Mouse (Mus musculus) kidney, postnatal 14 days (tissue): ENCODE data around the gene H2-Q4.
A peak's percentile ranks its signal among the peaks of the same experiment; 100 is the strongest.
"Not testable (repeated sequence)": the region's sequence is repeated elsewhere in the genome, so short reads cannot be mapped to it uniquely, and the experiment has no call there.

Experiments used
- DNase-seq: peaks from one replicate; pipeline ENCODE4 v3.0.0; 2022; ENCODE audit warnings: mixed read lengths

Gene H2-Q4

DNA sequence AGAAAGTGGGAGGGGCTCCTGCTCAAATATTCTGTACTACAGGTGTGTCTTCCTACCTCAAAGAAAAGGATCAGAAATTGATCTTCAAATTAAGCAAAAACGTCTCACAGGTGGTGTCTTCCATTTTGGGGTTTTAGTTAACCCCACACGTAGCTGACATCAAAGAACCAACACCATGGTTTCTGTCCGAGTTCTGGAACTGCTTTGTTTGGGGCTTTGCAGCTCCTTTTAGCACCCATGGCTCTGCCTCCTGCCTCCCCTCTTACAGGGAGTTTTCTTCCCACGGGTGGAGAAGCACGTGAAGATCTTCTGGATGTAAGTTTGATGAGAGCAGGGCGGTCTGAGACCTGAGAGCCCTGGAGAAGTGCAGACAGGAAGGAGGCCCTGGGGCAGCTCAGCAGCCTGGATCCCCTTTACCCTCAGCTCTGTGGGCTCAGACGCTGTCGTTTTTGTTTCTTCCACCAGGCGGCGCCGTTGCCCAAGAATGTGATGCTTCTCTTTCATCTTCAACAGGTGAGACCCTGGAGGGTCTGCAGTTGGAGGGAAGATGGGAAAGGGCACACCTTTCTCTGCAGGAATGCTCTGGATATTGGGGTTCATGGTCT lies 40.9 kb downstream of the H2-Q4 start:
- DNase-seq: peak; percentile 33

DNA sequence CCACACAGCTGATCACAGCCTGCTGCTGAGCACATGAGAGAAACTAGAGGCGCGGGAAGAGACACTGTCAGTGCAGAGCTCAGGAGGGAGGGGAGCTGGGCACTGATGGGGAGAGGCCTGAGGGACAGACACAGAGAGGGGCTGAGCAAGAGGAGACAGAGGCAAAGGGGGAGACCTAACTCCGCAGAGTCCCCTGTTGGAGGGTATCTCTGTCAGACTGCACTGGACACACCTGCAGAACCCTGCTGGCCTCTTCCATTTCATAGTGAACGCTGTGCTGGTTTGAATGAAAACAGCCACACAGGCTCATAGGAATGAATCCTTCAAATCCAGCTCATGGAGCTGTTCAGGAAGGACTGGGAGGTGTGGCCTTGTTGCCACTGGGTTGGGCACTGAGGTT lies 41.9 kb downstream of the H2-Q4 start:
- DNase-seq: not testable (repeated sequence)

DNA sequence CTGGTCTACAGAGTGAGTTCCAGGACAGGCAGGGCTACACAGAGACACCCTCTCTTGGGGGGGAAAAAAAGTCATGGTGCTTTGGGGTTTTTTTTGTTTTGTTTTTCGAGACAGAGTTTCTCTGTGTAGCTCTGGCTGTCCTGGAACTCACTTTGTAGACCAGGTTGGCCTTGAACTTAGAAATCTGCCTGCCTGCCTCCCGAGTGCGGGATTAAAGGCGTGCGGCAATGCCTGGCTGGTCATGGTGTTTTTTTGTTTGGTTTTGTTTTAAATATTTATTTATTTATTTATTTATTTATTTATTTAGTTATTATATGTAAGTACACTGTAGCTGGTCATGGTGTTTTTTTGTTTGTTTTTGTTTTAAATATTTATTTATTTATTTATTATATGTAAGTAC lies 42.9 kb downstream of the H2-Q4 start:
- not testable (repeated sequence) for DNase-seq

DNA sequence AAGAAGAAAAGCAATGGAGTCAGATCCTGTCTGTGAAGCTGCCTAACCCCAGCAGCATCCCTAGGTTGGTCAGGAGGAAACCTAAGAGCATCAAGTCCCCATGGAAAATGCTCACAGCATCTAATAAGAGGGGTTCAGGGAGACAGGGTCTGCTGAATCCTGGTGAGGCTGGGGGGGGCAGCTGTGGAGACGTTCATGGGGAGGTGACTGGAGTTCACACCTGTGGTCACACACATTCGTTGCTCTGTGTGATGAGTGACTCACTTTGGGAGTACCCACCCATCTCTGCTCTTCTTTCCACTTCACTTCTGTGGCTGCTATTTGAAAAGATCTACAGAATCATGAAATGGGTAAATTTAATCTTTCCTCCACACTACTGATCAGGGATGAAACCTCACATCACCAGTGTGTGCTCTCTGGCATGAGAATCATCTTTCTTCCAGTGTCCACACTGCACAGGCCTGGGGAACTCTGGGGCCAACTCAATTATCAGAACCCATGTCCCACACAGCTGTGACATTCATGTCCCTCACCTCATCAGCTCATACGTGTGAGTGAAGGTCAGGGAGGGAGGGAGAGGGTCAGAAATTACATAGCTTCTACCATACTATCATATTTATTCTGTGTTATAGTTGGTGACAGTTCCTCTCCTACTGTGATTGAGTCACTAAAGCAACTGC lies 43.9 kb downstream of the H2-Q4 start:
- DNase-seq: not testable (repeated sequence)

DNA sequence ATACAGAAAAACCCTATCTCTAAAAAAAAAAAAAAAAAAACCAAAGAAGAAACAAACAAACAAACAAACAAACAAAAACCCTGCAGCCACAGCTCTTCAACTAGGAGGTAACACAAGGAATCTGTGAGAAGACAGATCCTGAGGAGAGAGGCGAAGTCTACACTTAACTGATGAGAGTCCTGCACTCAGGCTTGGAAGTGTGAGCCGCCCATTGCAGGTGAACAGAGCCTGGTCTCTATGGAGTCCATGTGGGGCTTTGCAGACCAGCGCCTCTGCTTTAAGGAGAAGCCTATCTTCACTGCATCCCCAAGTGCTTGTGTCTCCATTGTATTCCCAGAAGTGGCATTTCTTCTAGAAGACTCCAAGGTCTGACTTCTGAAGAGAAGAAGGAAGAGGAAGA lies 44.7 kb downstream of the H2-Q4 start:
- DNase-seq: not testable (repeated sequence)

DNA sequence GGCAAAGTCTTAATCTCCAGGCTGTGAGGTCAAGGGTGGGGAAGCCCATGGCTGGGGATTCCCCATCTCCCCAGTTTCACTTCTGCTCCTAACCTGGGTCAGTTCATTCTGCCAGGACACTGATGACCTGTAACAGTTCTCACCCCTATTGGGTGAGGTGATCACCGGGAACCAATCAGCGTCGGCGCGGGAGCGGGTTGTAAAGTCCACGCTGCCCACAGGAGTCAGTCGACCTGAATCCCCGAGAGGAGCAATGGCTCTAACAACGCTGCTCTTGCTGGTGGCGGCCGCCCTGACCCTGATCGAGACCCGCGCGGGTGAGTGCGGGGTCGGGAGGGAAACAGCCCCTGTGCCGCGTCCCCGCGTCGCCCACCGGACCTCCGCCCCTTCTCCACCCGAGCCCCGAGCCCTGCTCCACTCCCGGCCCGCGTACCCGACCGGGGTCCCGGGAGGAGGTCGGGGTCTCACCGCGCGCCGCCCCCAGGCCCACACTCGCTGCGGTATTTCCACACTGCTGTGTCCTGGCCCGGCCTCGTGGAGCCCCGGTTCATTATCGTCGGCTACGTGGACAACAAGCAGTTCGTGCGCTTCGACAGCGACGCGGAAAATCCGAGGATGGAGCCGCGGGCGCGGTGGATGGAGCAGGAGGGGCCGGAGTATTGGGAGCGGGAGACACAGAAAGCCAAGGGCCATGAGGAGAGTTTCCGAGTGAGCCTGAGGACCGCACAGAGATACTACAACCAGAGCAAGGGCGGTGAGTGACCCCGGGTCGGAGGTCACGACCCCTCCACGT lies 45.4 kb downstream of the H2-Q4 start, which contains the start of gene H2-Q6:
Gene H2-Q6, plus strand, starts transcription at position 227 of the 793 bp plus-strand sequence.
- peak; percentile 77 for DNase-seq

DNA sequence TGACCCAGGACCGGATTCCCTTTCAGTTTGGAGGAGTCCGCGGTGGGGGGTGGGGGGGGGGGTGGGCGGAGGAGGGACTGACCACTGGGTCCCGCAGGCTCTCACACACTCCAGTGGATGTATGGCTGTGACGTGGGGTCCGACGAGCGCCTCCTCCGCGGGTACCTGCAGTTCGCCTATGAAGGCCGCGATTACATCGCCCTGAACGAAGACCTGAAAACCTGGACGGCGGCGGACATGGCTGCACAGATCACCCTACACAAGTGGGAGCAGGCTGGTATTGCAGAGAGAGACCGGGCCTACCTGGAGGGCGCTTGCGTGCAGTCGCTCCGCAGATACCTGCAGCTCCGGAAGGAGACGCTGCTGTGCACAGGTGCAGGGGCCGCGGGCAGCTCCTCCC lies 46.1 kb downstream of the H2-Q4 start:
- not testable (repeated sequence) for DNase-seq

DNA sequence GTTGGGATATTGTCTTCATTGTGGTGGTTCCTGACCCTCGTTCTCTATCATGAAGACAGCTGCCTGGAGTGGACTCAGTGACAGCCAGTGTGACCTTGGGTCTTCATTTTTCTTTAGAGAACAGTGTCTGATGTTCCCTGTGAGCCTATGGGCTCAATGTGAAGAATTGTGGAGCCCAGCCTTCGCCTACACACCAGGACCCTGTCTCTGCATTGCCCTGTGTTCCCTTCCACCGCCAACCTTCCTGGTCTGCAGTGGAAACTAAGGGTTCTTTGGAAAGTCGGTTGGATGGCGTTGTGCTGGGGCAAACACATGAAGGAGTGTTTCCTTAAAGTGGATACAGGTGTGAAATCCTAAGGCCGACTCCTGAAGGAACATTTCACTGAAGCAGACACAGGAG lies 49.5 kb downstream of the H2-Q4 start:
- DNase-seq: not testable (repeated sequence)

DNA sequence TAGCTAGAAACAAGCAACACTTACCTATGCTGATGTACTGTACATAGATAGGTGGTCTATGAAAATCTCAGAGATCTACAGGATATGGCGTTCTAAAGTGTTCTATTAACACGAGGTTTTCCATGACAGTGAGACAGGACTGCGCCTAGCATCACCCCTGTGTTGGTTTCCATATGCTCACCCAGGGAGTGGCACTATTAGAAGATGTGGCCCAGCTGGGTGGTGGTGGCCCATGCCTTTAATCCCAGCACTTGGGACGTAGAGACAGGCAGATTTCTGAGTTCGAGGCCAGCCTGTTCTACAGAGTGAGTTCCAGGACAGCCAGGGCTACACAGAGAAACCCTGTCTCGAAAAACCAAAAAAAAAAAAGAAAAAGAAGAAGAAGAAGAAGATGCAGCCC lies 51.3 kb downstream of the H2-Q4 start:
- DNase-seq: not testable (repeated sequence)

DNA sequence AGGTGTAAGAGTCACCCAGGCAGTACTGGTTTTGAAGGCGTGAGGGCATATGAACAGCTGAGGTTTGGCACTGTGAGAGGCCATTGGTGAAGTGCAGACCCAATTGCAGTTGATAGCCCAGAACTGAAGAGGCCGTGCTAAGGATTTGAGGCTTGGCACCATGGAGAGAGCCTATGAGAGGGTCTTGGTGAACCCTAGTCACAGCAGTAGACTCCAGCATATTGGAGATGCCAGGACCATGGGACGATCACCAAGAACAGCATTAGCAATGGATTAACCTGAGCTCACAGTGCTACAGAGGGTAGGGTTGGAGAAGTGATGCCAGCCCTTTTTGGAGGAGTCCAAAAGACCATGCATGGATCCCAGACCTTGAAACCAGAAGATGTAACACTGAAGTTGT lies 52.8 kb downstream of the H2-Q4 start:
- not testable (repeated sequence) for DNase-seq

DNA sequence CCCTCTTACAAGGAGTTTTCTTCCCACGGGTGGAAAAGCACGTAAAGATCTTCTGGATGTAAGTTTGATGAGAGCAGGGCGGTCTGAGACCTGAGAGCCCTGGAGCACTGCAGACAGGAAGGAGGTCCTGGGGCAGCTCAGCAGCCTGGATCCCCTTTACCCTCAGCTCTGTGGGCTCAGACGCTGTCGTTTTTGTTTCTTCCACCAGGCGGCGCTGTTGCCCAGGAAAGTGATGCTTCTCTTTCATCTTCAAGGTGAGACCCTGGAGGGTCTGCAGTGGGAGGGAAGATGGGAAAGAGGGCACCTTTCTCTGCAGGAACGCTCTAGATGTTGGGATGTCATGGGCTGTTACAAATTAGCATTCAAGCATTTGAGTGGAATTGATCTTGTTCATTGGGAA lies 55.4 kb downstream of the H2-Q4 start:
- DNase-seq: not testable (repeated sequence)
